Mouse (Mus musculus): Measurements from ENCODE around the gene Rpn1. TPM values are rescaled to one million over a fixed set of nuclear protein-coding genes. Genes with fewer than 3 reads are reported as not detected.
A peak's percentile ranks its signal among the peaks of the same experiment; 100 is the strongest.

The Rpn1 gene
- polyA plus RNA-seq, 1 experiment from 2014 or later: 112 TPM

DNA sequence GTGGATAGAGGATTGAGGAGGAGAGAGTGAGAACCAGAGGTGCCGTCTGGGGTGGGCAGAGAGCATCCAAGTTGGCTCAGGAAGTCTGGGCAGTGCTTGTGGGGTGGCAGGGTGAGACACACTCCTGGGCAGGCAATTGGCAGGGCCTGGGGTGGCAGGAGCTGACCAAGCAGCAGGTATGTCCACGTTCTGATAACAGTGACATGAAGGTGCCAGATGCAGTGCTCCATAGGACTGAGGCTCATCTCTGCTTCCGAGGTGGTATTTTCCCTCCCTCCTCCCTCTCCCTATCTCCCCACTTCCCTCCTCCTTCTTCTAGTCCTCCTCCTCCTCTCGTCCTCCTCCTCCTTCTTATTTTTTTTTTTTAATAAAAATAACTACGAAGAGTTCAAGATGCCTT lies 47.2 kb downstream of the Rpn1 start:
- Histone ChIP-seq H3K27me3 (ENCODE audit: insufficient read depth, low read length) (peaks cover 19% of the 10 kb centered on the region; the same call in 1 of the 2 replicates), H3K9me3 (ENCODE audit: low read length) (no peaks in the 10 kb centered on the region), H3K36me3 (replicated peaks; ENCODE audit: insufficient read depth, low read length) (no peaks in the 10 kb centered on the region), H3K4me3 (ENCODE audit: low read depth, low read length) (no peak overlapping the region), H3K4me2 (ENCODE audit: low read depth, low read length) (no peak overlapping the region), H3K27ac (ENCODE audit: low read depth) (no peak overlapping the region), H3K4me1 (ENCODE audit: insufficient read depth) (peaks cover 5% of the 10 kb centered on the region; the same call in 1 of the 2 replicates), H3K9ac (replicated peaks) (no peak overlapping the region)
- TF ChIP-seq EP300 (IDR thresholded peaks at IDR 0.05; ENCODE audit: low read depth) (no peak), CTCF (IDR thresholded peaks at IDR 0.05; ENCODE audit: low read depth) (no peak)
- ATAC-seq (no peak), DNase-seq (no peak)
- WGBS (ENCODE audit: insufficient replicate concordance): 38% methylated on average over 5 of the region's 5 CpGs

DNA sequence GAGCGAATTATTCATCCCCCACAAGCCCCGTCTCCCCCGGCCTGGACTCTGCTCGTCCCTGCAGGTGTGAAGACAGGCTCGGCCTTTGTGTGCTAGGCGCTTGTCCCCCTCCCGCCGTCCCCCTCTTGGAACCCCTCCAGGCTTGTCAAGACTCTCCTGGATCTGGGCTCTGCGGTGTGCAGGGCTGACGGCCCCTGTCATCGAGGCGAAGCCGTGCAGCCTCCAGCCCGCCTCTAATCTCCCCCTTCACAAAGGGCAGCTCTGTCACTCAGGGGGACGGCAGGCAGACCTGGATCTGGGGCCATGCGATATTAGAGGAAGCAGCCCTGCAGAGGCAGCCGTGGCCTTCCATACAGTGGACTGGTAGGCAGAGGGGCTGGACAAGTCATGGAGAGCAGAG lies 47.8 kb downstream of the Rpn1 start:
- H3K9me3 ChIP-seq (ENCODE audit: low read length): no peaks in the 10 kb centered on the region
- ATAC-seq: no peak

DNA sequence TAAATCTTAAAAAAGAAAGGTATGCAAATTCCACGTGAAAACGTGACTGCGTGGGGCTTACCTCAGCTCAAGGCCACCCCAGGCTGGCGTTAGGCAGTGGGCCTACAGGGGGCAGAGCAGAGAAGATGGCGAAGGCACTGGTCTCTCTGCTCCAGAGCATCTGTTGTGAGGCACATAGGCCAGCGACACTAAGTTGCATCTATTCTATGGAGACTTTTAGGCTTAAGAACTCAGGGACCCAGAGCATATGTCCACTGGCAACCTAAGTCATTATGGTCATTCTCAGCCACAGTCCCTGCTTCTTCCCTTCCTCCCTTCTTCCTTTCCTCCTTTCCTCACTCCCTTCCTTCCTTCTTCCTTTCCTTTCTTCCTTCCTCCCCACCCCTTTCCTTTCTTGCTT lies 48.8 kb downstream of the Rpn1 start:
- H3K9me3 ChIP-seq (ENCODE audit: low read length): no peaks in the 10 kb centered on the region
- DNase-seq (no peak), ATAC-seq (no peak)
- no peak overlapping the region for H3K4me2 ChIP-seq (ENCODE audit: low read depth, low read length)
- no peaks in the 10 kb centered on the region for H3K36me3 ChIP-seq (replicated peaks; ENCODE audit: insufficient read depth, low read length)
- TF ChIP-seq EP300 (IDR thresholded peaks at IDR 0.05; ENCODE audit: low read depth) (no peak), CTCF (IDR thresholded peaks at IDR 0.05; ENCODE audit: low read depth) (no peak)
- H3K9ac ChIP-seq (replicated peaks): no peak overlapping the region
- 81% methylated on average over 6 of the region's 6 CpGs for WGBS (ENCODE audit: insufficient replicate concordance)
- H3K4me1 ChIP-seq (ENCODE audit: insufficient read depth): peaks cover 5% of the 10 kb centered on the region; the same call in 1 of the 2 replicates
- H3K4me3 ChIP-seq (ENCODE audit: low read depth, low read length): no peak overlapping the region
- no peak overlapping the region for H3K27ac ChIP-seq (ENCODE audit: low read depth)
- peaks cover 27% of the 10 kb centered on the region for H3K27me3 ChIP-seq (ENCODE audit: insufficient read depth, low read length)

More for the DNA sequence above, 47.8 kb downstream of the Rpn1 start:
- no peaks in the 10 kb centered on the region for H3K36me3 ChIP-seq (replicated peaks; ENCODE audit: insufficient read depth, low read length)
- no peak overlapping the region for H3K4me3 ChIP-seq (ENCODE audit: low read depth, low read length)
- peaks cover 24% of the 10 kb centered on the region for H3K27me3 ChIP-seq (ENCODE audit: insufficient read depth, low read length)
- no peak overlapping the region for H3K9ac ChIP-seq (replicated peaks)
- 21% methylated on average over 17 of the region's 17 CpGs for WGBS (ENCODE audit: insufficient replicate concordance)
- H3K27ac ChIP-seq (ENCODE audit: low read depth): no peak overlapping the region
- no peak for DNase-seq
- H3K4me2 ChIP-seq (ENCODE audit: low read depth, low read length): no peak overlapping the region
- TF ChIP-seq CTCF (IDR thresholded peaks at IDR 0.05; ENCODE audit: low read depth) (no peak), EP300 (IDR thresholded peaks at IDR 0.05; ENCODE audit: low read depth) (no peak)
- H3K4me1 ChIP-seq (ENCODE audit: insufficient read depth): peaks cover 5% of the 10 kb centered on the region; the same call in 1 of the 2 replicates

DNA sequence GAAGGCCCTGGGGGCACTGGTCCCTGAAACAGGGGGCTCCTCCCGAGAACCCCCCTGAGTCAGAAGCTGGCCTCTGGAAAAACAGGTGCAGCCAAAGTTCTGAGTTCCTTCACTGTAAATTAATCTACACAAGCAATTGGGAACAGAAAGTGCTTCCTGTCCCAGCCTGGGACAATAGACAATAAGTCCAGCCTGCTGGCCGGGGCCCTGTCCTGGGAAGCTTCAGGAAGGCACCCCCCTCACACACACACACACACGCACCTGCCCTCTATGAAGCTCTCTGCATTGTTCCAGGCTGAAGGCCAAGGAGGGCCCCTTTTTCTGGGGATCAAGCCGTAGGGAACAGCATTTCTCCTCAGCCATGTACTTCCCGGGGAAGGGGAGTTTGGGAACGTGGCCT lies 49.6 kb downstream of the Rpn1 start:
- 76% methylated on average over 6 of the region's 6 CpGs for WGBS (ENCODE audit: insufficient replicate concordance)
- Histone ChIP-seq H3K4me3 (ENCODE audit: low read depth, low read length) (no peak overlapping the region), H3K9ac (replicated peaks) (no peak overlapping the region), H3K4me1 (ENCODE audit: insufficient read depth) (peaks cover 5% of the 10 kb centered on the region; the same call in 1 of the 2 replicates), H3K36me3 (replicated peaks; ENCODE audit: insufficient read depth, low read length) (no peaks in the 10 kb centered on the region), H3K4me2 (ENCODE audit: low read depth, low read length) (no peak overlapping the region), H3K27ac (ENCODE audit: low read depth) (no peak overlapping the region), H3K27me3 (ENCODE audit: insufficient read depth, low read length) (peaks cover 27% of the 10 kb centered on the region), H3K9me3 (ENCODE audit: low read length) (no peaks in the 10 kb centered on the region)
- DNase-seq (no peak), ATAC-seq (no peak)
- TF ChIP-seq EP300 (IDR thresholded peaks at IDR 0.05; ENCODE audit: low read depth) (no peak), CTCF (IDR thresholded peaks at IDR 0.05; ENCODE audit: low read depth) (no peak)

DNA sequence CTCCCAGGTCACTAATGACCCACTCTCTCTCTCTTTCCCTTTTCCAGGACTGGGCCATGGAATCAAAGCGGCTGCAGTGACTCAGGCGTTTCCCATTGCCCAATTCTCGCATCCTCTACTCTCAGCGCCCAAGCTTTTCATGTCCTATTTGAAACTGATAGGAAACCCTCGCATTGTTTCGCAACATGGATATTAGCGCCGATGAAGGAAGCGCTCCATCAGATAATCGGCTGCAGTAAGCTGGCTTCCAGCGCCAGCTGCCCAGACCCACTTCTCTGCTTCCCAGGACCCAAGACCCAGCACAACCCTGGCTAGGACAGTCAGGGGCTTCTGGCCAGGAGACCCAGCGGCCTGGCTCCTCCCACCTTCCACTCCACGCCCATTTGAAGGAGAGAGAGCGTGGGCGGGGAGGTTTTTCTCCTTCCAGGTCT lies 51.9 kb downstream of the Rpn1 start:
- H3K4me1 ChIP-seq (ENCODE audit: insufficient read depth): peaks cover 5% of the 10 kb centered on the region; the same call in 1 of the 2 replicates
- no peak overlapping the region for H3K9ac ChIP-seq (replicated peaks)
- H3K9me3 ChIP-seq (ENCODE audit: low read length): no peaks in the 10 kb centered on the region
- peaks cover 27% of the 10 kb centered on the region for H3K27me3 ChIP-seq (ENCODE audit: insufficient read depth, low read length)
- H3K4me2 ChIP-seq (ENCODE audit: low read depth, low read length): peak overlapping the region; percentile 68
- no peaks in the 10 kb centered on the region for H3K36me3 ChIP-seq (replicated peaks; ENCODE audit: insufficient read depth, low read length)
- ATAC-seq: peak; percentile 82
- H3K27ac ChIP-seq (ENCODE audit: low read depth): no peak overlapping the region
- no peak for TF ChIP-seq EP300 (IDR thresholded peaks at IDR 0.05; ENCODE audit: low read depth)
- TF ChIP-seq CTCF (IDR thresholded peaks at IDR 0.05; ENCODE audit: low read depth): no peak
- 4% methylated on average over 15 of the region's 15 CpGs for WGBS (ENCODE audit: insufficient replicate concordance)
- DNase-seq: no peak
- H3K4me3 ChIP-seq (ENCODE audit: low read depth, low read length): peak overlapping the region; percentile 4; the same call in 1 of the 2 replicates

DNA sequence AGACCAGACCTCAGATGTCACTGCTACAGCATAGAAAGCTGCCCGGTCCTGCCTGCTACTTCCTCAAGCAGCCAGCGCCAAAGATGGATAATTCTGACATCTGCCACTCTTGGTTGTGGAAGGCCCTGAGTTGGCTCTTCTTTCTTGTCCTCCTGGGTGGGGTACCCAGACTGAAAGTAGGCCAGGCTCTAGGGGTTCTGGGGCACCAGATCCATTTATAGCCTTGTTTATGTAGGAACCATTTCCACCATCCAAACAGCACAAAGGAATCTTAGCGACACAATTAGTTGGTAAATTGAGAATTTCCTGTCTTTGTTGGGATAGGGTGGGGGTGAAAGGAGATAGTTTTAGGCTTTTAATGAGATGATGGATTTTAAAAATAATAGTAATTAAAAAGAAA lies 54.2 kb downstream of the Rpn1 start:
- no peak overlapping the region for H3K4me2 ChIP-seq (ENCODE audit: low read depth, low read length)
- no peaks in the 10 kb centered on the region for H3K36me3 ChIP-seq (replicated peaks; ENCODE audit: insufficient read depth, low read length)
- H3K4me3 ChIP-seq (ENCODE audit: low read depth, low read length): no peak overlapping the region
- no peak for ATAC-seq
- H3K9ac ChIP-seq (replicated peaks): no peak overlapping the region
- no peak for DNase-seq
- peaks cover 5% of the 10 kb centered on the region; the same call in 1 of the 2 replicates for H3K4me1 ChIP-seq (ENCODE audit: insufficient read depth)
- H3K27ac ChIP-seq (ENCODE audit: low read depth): no peak overlapping the region
- peaks cover 22% of the 10 kb centered on the region for H3K27me3 ChIP-seq (ENCODE audit: insufficient read depth, low read length)
- H3K9me3 ChIP-seq (ENCODE audit: low read length): no peaks in the 10 kb centered on the region
- WGBS (ENCODE audit: insufficient replicate concordance): 54% methylated on average over 3 of the region's 3 CpGs
- no peak for TF ChIP-seq EP300 (IDR thresholded peaks at IDR 0.05; ENCODE audit: low read depth)
- no peak for TF ChIP-seq CTCF (IDR thresholded peaks at IDR 0.05; ENCODE audit: low read depth)
